Mouse (Mus musculus) inflammation-experienced regulatory T-cells, adult 6 months (primary cell): Measurements from ENCODE around the gene Ncmap. TPM values are rescaled to one million over a fixed set of nuclear protein-coding genes. Genes with fewer than 3 reads are reported as not detected.
"Not testable (repeated sequence)": the region's sequence is repeated elsewhere in the genome, so short reads cannot be mapped to it uniquely, and the experiment has no call there.

ENCODE experiments used
- ATAC-seq: one replicate; pipeline ENCODE4 v1.8.0; 2017
- polyA plus RNA-seq, 3 experiments: library from polyadenylated mRNA; unstranded; fragments of 100-300 nt; shearing (Covaris generic); gene quantifications; one replicate each; pipeline ENCODE4 v1.2.1; 2017

Gene Ncmap
- polyA plus RNA-seq, 3 experiments from 2014 or later, result 4.0 to 58.5 (median 35.5) TPM

DNA sequence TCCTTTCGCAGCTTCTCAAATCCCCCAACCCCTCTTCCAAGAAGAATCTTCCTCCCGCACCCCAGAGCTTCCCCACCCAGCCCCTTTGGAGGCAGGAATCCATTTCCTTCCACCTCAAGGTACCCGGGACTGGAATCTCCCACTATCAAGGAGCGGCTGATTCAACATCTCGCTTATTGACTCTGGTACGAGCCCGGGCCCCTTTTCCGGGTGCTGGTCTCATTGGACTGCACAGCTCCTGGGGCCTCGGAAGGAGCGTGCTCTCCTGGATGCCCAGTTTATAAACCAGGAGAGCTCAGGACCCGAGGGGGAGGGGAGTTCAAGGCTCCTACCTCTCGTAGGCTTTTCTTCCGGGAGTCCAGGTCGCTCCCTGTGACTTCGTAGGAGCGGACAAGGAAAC, 476 bp downstream of the Ncmap start:
- ATAC-seq, result no peak

- no peak for ATAC-seq
Observed at GRCm38 (mm10) chr4:135396303-135396702, 1.7 kb downstream of the Ncmap start.

- ATAC-seq, result no peak
Observed at GRCm38 (mm10) chr4:135395375-135395774, 2.7 kb downstream of the Ncmap start.

DNA sequence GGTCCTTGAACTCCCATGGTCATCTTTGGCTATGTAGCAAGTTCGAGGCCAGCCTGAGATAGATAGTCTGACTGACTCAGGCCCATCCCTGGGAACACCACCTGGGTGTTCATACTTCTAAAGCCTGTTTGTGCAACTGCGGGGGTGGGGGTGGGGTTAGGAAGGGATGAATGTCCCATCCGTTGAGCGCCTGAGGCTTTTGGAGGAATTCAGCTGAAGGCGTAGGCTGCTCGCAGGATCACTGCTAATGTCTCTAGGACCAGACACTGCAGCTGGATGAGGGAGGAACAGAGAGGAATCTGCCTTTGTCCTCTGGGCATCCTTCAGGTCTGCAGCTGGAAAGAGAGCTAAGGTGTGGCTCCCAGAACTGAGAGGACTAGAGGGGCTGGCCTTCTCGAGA, 3.4 kb downstream of the Ncmap start:
- ATAC-seq, result no peak

GRCm38 (mm10) chr4:135393381-135393780, 4.6 kb downstream of the Ncmap start:
- ATAC-seq, result no peak

GRCm38 (mm10) chr4:135392801-135393200, 5.2 kb downstream of the Ncmap start:
- no peak for ATAC-seq

- ATAC-seq, result no peak
Observed at GRCm38 (mm10) chr4:135391014-135391413, 7.0 kb downstream of the Ncmap start.

DNA sequence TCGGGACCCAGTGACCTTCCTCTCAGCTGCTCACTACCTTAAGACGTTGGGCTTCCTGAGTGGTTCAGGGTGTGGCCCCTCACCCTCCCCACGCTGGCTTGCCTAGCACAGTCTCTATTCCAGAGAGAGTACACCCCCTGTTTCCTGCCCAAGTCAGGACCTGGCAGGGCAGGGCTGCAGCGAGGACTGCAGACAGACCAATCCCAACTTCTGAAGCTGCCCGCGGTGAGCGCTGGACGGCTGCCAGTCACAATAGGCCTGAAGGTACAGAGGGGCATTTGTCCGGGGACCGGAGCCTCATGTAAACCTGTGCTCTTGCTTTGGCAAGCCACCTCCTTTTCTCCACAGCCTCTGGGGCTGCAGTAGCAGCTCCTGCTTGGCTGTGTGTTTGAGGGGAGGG, 12.4 kb downstream of the Ncmap start:
- no peak for ATAC-seq

DNA sequence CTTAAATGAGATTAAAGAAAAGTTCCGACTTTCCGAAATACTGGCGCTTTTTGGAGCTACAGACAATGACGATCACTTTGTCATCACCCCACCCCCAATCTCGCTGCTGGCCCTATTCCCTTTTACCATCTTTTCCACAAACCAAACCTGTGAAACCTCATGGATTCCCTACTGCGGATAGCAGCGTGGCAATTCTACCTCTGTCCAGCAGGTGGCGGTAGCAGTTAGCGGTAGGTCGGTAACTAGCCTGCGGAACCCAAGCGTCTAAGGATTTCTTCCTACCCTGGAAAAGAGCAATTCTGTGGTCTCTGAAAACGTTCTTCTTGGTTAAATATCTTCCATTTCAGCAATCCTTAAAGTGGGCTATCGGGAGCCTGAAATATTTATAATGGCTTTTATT, 15.7 kb downstream of the Ncmap start:
- peak; percentile 73 for ATAC-seq

GRCm38 (mm10) chr4:135381355-135381754, 16.7 kb downstream of the Ncmap start:
- no peak for ATAC-seq

- ATAC-seq, result no peak
Observed at GRCm38 (mm10) chr4:135377241-135377640, 20.8 kb downstream of the Ncmap start.

DNA sequence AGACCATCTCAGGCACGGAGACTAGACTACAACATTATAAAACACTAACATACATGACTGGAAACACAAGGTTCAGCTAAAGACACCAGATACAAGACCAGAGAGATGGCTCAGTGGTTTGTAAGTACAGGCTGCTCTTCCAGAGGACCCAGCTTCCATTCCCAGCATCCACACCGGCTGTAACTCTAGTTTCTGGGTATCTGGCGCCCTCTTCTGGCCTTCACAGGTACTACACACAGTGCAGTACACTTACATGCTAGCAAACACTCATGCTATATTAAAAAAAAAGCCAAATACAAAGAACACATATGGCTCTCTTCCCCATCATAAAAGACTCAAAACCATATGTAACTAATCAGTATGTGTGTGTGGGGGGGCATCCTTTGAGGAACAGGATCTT, 22.6 kb downstream of the Ncmap start:
- ATAC-seq, result no peak

DNA sequence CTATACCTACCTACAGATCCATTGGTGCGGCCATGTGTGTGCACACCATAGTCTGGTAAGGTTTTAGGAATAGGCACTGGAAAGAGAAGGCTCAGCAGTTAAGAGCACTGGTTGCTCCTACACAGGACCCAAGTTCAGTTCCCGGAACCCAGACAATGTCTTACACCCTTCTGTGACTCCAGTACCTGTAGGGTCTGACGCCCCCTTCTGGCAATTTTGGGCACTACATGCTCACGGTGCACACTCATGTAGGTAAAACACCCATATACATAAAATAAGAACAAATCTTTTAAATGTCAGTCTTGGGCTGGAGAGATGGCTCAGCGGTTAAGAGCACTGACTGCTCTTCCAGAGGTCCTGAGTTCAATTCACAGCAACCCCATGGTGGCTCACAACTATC, 24.7 kb downstream of the Ncmap start:
- no peak for ATAC-seq

GRCm38 (mm10) chr4:135370372-135370771, 27.7 kb downstream of the Ncmap start:
- no peak for ATAC-seq

DNA sequence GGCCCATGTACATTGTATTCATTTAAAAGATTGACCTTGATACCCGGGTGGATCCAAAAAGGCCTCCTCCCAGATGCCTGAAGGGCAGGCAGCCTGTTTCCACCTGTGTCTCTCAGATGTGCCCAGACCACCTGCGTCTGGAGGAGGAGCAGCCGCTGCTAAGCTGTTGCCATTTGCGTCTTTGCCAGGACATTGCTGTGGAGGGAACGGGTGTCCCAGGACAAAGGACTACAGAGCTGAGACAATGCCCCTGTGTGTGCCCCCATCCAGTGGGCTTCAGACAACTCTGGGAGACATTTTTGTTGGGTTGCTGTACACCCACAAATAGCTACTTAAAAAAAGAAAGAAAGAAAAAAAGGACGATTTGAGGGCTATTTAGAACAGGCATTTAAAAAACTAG, 35.2 kb downstream of the Ncmap start:
- ATAC-seq, result no peak

DNA sequence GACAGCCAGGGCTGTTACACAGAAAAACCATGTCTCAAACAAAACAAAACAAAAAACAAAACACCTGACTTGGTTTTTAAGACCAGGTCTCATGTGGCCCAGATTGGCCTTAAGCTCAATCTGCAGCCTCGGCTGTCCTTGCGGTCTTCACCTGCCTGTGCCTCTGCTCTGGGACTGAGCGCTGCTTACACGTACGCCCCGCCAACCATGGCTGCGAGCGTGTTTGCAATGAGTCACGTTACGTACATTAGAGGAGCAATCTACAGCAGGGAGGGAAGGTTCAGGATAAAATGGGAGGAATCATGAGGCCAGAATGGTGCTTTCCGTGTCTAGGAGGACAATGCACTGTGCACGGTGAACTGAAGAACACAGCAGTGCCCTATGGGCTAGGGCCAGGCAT, 36.3 kb downstream of the Ncmap start:
- no peak for ATAC-seq

- no peak for ATAC-seq
Observed at GRCm38 (mm10) chr4:135358736-135359135, 39.3 kb downstream of the Ncmap start.

GRCm38 (mm10) chr4:135357221-135357920, 40.7 kb downstream of the Ncmap start:
- no peak for ATAC-seq

GRCm38 (mm10) chr4:135355886-135356550, 42.0 kb downstream of the Ncmap start:
- no peak for ATAC-seq

- ATAC-seq, result not testable (repeated sequence)
Observed at GRCm38 (mm10) chr4:135354751-135355150, 43.3 kb downstream of the Ncmap start.

GRCm38 (mm10) chr4:135353794-135354450, 44.1 kb downstream of the Ncmap start:
- no peak for ATAC-seq

DNA sequence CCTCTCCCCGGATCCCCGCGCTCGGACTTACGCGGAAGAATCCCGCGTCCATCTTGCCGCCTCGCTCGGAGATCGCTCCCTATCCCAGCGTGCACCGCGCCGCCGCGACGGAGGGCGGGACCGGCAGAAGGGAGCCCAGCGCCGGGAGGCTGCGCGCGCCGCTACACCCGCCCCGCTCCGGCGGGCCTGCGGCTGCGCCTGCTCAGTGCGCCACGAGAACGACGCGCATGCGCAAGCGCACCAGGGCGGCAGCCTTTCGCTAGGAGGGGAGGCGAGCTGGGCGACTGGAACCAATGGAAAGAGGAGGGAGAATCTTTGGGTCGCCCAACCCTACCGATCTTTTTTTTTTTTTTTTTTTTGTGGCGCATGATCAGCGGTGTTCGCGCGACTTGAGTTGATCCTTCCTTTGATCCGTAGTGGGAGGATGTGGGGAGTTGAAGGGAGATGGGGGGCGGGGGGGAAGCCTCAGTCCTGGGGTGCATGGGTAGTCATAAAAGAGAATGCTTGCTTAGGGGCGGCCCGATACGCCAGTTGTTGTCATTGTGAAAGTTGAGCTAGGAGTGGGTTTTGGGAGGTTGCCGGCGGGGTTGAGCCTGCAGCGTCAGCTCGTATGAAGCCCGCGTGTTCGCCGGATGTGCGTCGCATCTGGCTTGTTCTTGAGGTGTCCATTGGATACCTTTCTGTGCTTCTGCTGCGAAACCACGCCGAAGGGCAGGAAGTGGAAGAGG, 44.8 kb downstream of the Ncmap start, which contains the start of gene Srrm1:
TSS of gene Srrm1 (minus strand) at position 256 of the 728 bp plus-strand sequence.
- ATAC-seq, result peak; percentile 75
